Mouse (Mus musculus): ENCODE results near the gene Sap30.
"Not testable (repeated sequence)": the region's sequence is repeated elsewhere in the genome, so short reads cannot be mapped to it uniquely, and the experiment has no call there.

GRCm38 (mm10) chr8:57445901-57446300 is 41.8 kb downstream of the Sap30 start:
- not testable (repeated sequence) for TF ChIP-seq CTCF (IDR thresholded peaks at IDR 0.05; ENCODE audit: control insufficient read depth, insufficient read depth, insufficient read length); CEBPB (IDR thresholded peaks at IDR 0.05; ENCODE audit: low read depth); USF1 (IDR thresholded peaks at IDR 0.05; ENCODE audit: low read depth); MYOD1 (IDR thresholded peaks at IDR 0.05; ENCODE audit: control insufficient read depth, insufficient read length, low read depth); MAX (IDR thresholded peaks at IDR 0.05); MYOG (IDR thresholded peaks at IDR 0.05; ENCODE audit: control insufficient read depth, extremely low read depth, insufficient read length); FOSL1 (IDR thresholded peaks at IDR 0.05; ENCODE audit: insufficient read depth, low read length, poor library complexity, severe bottlenecking)

Measured in C2C12 (cell line).